Mouse (Mus musculus) cerebellum, postnatal 14 days (tissue): ENCODE measurements around the gene Zfp653.
A peak's percentile ranks its signal among the peaks of the same experiment; 100 is the strongest.
"Not testable (repeated sequence)": the region's sequence is repeated elsewhere in the genome, so short reads cannot be mapped to it uniquely, and the experiment has no call there.

ENCODE experiments used
- DNase-seq, 2 experiments: peaks; one replicate each; pipeline ENCODE4 v3.0.0; 2021; ENCODE audit warnings: mixed read lengths in 2 of 2

Gene Zfp653

GRCm38 (mm10) chr9:22070791-22071573, at the start of gene Zfp653, which contains the start of gene Gm49318:
Zfp653 (minus strand) TSS chr9:22071376.
Gm49318 (minus strand) TSS chr9:22071259.
- DNase-seq, result peak; percentile 99

GRCm38 (mm10) chr9:22119543-22119942, 48.4 kb upstream of the Zfp653 start:
- DNase-seq, result no peak

GRCm38 (mm10) chr9:22117754-22118456, 46.7 kb upstream of the Zfp653 start:
- peak; percentile 82 to 88 for DNase-seq

- peak; percentile 95 to 96 for DNase-seq
These were observed 45.7 kb upstream of the Zfp653 start, which contains the start of gene Elof1 for GRCm38 (mm10) chr9:22116740-22117426. Elof1 (minus strand) TSS chr9:22117172.

- DNase-seq, result peak; percentile 39 to 61
These were observed 44.9 kb upstream of the Zfp653 start for GRCm38 (mm10) chr9:22116086-22116485.

- DNase-seq, result no peak
These were observed 44.5 kb upstream of the Zfp653 start for GRCm38 (mm10) chr9:22115635-22116034.

GRCm38 (mm10) chr9:22108194-22108593, 37.0 kb upstream of the Zfp653 start:
- no peak for DNase-seq

GRCm38 (mm10) chr9:22099922-22100321, 28.7 kb upstream of the Zfp653 start:
- no peak for DNase-seq

- peak in 1 of 2 experiments; percentile 47 for DNase-seq
These were observed 28.0 kb upstream of the Zfp653 start, which contains the start of gene Cnn1 for GRCm38 (mm10) chr9:22098993-22099696. Cnn1 (plus strand) TSS chr9:22099216.

- DNase-seq, result peak; percentile 86 to 90
These were observed 24.7 kb upstream of the Zfp653 start for GRCm38 (mm10) chr9:22095854-22096307.

- no peak for DNase-seq
These were observed 21.6 kb upstream of the Zfp653 start for GRCm38 (mm10) chr9:22092746-22093145.

- DNase-seq, result no peak
These were observed 18.8 kb upstream of the Zfp653 start for GRCm38 (mm10) chr9:22089986-22090385.

GRCm38 (mm10) chr9:22089281-22089680, 18.1 kb upstream of the Zfp653 start:
- DNase-seq, result no peak

GRCm38 (mm10) chr9:22087034-22087618, 15.9 kb upstream of the Zfp653 start:
- no peak for DNase-seq

- DNase-seq, result no peak
These were observed 14.8 kb upstream of the Zfp653 start for GRCm38 (mm10) chr9:22086012-22086411.

- DNase-seq, result peak; percentile 94 to 96
These were observed 14.1 kb upstream of the Zfp653 start, which contains the start of gene Ecsit for GRCm38 (mm10) chr9:22085022-22085834. Ecsit (minus strand) TSS chr9:22085438.

GRCm38 (mm10) chr9:22084667-22085021, 13.5 kb upstream of the Zfp653 start:
- no peak for DNase-seq

- DNase-seq, result no peak
These were observed 5.0 kb upstream of the Zfp653 start for GRCm38 (mm10) chr9:22076223-22076622.

- DNase-seq, result not testable (repeated sequence)
These were observed 4.6 kb upstream of the Zfp653 start for GRCm38 (mm10) chr9:22075778-22076177.

- peak; percentile 44 to 58 for DNase-seq
These were observed 1.1 kb upstream of the Zfp653 start for GRCm38 (mm10) chr9:22072276-22072675.
